Mouse (Mus musculus): Measurements from ENCODE around the gene Vmn1r22. TPM values are rescaled to one million over a fixed set of nuclear protein-coding genes. Genes with fewer than 3 reads are reported as not detected.
A peak's percentile ranks its signal among the peaks of the same experiment; 100 is the strongest.
"Not testable (repeated sequence)": the region's sequence is repeated elsewhere in the genome, so short reads cannot be mapped to it uniquely, and the experiment has no call there.

The Vmn1r22 gene
- total RNA-seq (2021): not detected
- long read RNA-seq, experiment 1: 0 reads
- long read RNA-seq, experiment 2: 0 reads

- DNase-seq (ENCODE audit: low spot score in 2 of 2): no peak
These were observed at the start of gene Vmn1r22 for GRCm38 (mm10) chr6:57907928-57908327. Vmn1r22 (minus strand) TSS chr6:57908028.

GRCm38 (mm10) chr6:57926738-57927137 is 18.9 kb upstream of the Vmn1r22 start, which contains the start of gene Vmn1r23:
Vmn1r23 (minus strand) TSS chr6:57926838.
- DNase-seq (ENCODE audit: low spot score in 2 of 2): no peak

DNA sequence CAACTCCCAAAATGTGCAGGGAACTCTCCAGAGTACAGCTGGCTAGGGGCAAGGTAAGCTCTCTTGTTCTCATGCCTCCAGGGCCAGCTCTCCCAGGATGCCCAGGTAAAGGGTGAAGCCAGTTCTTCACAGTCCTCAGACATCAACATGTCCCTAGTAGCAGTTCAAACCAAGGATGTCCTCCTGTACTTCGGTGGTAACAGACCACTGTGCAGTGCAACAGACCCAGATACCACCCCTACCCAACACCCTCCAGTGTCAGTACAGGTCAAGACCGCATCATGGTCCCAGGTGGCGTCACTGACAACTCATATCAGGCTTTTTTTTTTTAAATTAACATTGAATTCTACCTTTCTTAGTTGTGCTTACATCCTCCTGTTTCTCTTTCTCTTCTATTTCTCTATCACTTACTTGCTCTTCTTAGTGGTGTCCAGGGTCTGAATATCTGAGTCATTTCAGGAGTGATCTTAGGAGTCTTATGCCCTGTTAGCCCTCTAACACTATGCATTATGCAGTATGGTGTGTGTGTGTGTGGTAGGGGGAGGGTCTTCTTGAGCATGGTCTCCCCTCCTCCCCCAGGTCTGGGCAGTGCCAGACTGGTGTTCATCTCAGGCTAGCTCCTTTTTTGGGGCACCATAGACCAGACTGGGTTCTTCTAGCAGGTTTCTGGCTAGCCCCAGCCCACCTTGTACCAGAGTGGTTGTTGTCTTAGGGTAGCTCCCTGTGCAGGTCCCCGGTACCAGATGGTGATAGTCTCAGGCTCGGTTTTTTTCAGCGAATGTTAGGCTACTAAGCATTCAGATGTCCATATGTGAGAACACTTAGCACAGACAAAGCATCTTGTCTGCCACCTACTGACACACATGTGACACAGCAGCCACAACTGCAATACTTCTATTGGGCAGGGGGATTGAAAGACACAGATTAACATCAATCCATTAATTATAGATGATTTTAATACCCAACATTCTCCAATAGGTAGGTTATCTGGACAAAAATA is 48.5 kb downstream of the Vmn1r22 start:
- DNase-seq (ENCODE audit: low spot score in 2 of 2): peak; percentile 22 to 40

- DNase-seq (ENCODE audit: low spot score in 2 of 2): not testable (repeated sequence)
These were observed 56.7 kb downstream of the Vmn1r22 start for GRCm38 (mm10) chr6:57851177-57851576.

- no peak for DNase-seq (ENCODE audit: low spot score in 2 of 2)
These were observed 57.5 kb downstream of the Vmn1r22 start, which contains the start of gene Vmn1r21 for GRCm38 (mm10) chr6:57850286-57850685. Vmn1r21 (minus strand) TSS chr6:57850343.

Other genes starting within 250 kb of the Vmn1r22 start
- gene Pyurf, start 215.9 kb downstream of the Vmn1r22 start, total RNA-seq (2021): 10 to 100 TPM in 1 of 2 experiments, 1 to 10 TPM in 1; 9.0 to 10.3 TPM
- 100 to 1,000 TPM; 104 to 111 TPM for gene Lancl2, start 205.5 kb downstream of the Vmn1r22 start, total RNA-seq (2021)
- 100 to 1,000 TPM; 127 to 129 TPM for gene Vopp1, start 82.9 kb downstream of the Vmn1r22 start, total RNA-seq (2021)
- gene Vmn1r21, start 57.7 kb downstream of the Vmn1r22 start, total RNA-seq (2021): not detected
- not detected for gene Vmn1r23, start 18.8 kb upstream of the Vmn1r22 start, total RNA-seq (2021)
- not detected for gene Vmn1r24, start 53.5 kb upstream of the Vmn1r22 start, total RNA-seq (2021)
- not detected for gene Vmn1r25, start 72.8 kb upstream of the Vmn1r22 start, total RNA-seq (2021)
- gene Vmn1r26, start 107.1 kb upstream of the Vmn1r22 start, total RNA-seq (2021): not detected